Mouse (Mus musculus): ENCODE results near the gene Cpne7.

DNA sequence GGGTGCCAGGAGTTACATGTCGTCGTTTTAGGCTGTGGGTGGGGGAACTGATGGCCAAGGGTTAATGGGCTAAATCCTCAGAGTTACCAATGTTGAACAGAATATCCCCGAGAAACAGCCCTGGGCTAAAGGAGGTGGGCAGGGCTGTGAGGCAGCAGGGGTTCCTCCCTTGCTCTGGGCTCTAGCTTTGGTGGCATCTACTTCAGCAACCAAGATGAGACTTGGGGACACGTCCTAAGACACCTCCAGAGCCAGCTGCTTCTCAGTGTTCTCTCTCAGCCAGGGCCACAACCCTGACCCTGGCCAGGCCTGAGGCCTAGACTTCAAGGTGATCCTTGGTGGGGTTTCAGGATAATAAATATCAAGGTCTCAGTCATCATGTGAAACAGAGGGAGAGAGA is 21.6 kb downstream of the Cpne7 start:
- TF ChIP-seq CTCF (IDR thresholded peaks at IDR 0.05; ENCODE audit: control insufficient read depth, insufficient read depth, low read length) (no peak), POLR2A (IDR thresholded peaks at IDR 0.05; ENCODE audit: borderline replicate concordance, control insufficient read depth, low read depth, low read length) (no peak)
